Comparison of ENCODE assay signal across 8 mouse cellular contexts in the genomic region with DNA sequence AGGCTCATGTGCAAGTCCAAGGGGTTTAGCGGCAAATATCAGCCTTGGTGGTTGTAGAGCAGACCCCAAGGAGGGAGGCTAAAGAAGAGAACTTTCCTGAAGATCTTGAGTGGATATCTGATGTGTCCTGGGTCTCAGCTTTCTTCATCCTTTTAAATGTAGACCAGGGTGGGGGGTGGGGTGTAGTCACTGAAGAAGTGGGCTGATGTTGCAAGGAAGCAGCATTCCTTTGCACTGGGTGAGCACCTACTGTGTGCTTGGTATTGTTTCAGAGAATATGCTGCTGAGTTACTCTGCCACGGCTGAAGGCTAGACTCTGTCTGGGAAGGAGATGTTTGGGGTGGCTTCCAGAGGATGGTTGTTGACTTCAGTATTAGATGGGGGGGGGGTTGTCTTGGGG. TPM values are rescaled to one million over a fixed set of nuclear protein-coding genes. Genes with fewer than 3 reads are reported as not detected.
DNase-seq lines count a peak whose midpoint lies in the region; ATAC-seq and TF ChIP-seq lines count a peak whose summit lies in the region.

No protein-coding gene starts in this region.

- TF ChIP-seq CTCF in kidney, adult 2 months (conservative IDR thresholded peaks at IDR 0.05; ENCODE audit: insufficient read depth, insufficient read length, low read depth, low read length) = no peak
- no peak for TF ChIP-seq CTCF in bone marrow, adult 2 months (IDR thresholded peaks at IDR 0.05; ENCODE audit: control insufficient read depth, insufficient read depth, low read length)

- DNase-seq in kidney, adult 2 months = no peak
- DNase-seq in kidney, postnatal 25 days = no peak
- DNase-seq in midbrain, embryonic 14.5 days = no peak
- no peak for DNase-seq in embryo, embryonic 9.5 days (ENCODE audit: extremely low spot score)
- no peak for DNase-seq in adipocyte (ENCODE audit: low spot score)
- DNase-seq in layer of hippocampus, adult 9-11 months = no peak

- peak overlapping the region; percentile 59 for H3K4me3 ChIP-seq in kidney, adult 2 months (ENCODE audit: insufficient read depth, low read depth, low read length)
- peak overlapping the region; percentile 67 for H3K4me3 ChIP-seq in bone marrow, adult 2 months (replicated peaks; ENCODE audit: control insufficient read depth, low read depth, low read length)
- peak overlapping the region; percentile 35 for H3K4me3 ChIP-seq in hindbrain, embryonic 13.5 days
- peak overlapping the region; percentile 28 for H3K4me3 ChIP-seq in midbrain, embryonic 14.5 days (replicated peaks; ENCODE audit: low read depth, low read length)

- H3K9ac ChIP-seq in hindbrain, embryonic 13.5 days = no peak overlapping the region
- H3K9ac ChIP-seq in midbrain, embryonic 14.5 days (replicated peaks; ENCODE audit: low read length) = no peak overlapping the region

- H3K4me2 ChIP-seq in hindbrain, embryonic 13.5 days = peak overlapping the region; percentile 61
- peak overlapping the region; percentile 57 for H3K4me2 ChIP-seq in midbrain, embryonic 14.5 days (ENCODE audit: low read length)

- peak overlapping the region; percentile 82 for H3K27ac ChIP-seq in kidney, adult 2 months (ENCODE audit: insufficient read depth, low read depth, low read length)
- H3K27ac ChIP-seq in bone marrow, adult 2 months (ENCODE audit: control insufficient read depth, insufficient read depth, low read depth, low read length, poor library complexity) = peak overlapping the region; percentile 87
- H3K27ac ChIP-seq in hindbrain, embryonic 13.5 days = no peak overlapping the region; the same call in 1 of the 2 replicates
- H3K27ac ChIP-seq in midbrain, embryonic 14.5 days (replicated peaks; ENCODE audit: low read depth, low read length) = no peak overlapping the region

- H3K36me3 ChIP-seq in kidney, adult 2 months (ENCODE audit: control insufficient read depth, insufficient read depth, low read length) = no peaks in the 10 kb centered on the region
- H3K36me3 ChIP-seq in hindbrain, embryonic 13.5 days = no peaks in the 10 kb centered on the region
- H3K36me3 ChIP-seq in midbrain, embryonic 14.5 days (ENCODE audit: control insufficient read depth, insufficient read depth, low read length) = no peaks in the 10 kb centered on the region

- ATAC-seq in hindbrain, embryonic 13.5 days (ENCODE audit: low FRiP score) = no peak
- ATAC-seq in midbrain, embryonic 14.5 days (ENCODE audit: low FRiP score, low TSS enrichment) = no peak

- TF ChIP-seq POLR2A in kidney, adult 2 months (IDR thresholded peaks at IDR 0.05; ENCODE audit: low read depth, low read length) = no peak
- no peak for TF ChIP-seq POLR2A in bone marrow, adult 2 months (IDR thresholded peaks at IDR 0.05; ENCODE audit: borderline replicate concordance, control insufficient read depth, low read depth, low read length)

- no peaks in the 10 kb centered on the region for H3K9me3 ChIP-seq in hindbrain, embryonic 13.5 days
- H3K9me3 ChIP-seq in midbrain, embryonic 14.5 days (ENCODE audit: control insufficient read depth, low read length) = no peaks in the 10 kb centered on the region

- peaks cover 13% of the 10 kb centered on the region; the same call in 1 of the 2 replicates for H3K4me1 ChIP-seq in kidney, adult 2 months (ENCODE audit: control insufficient read depth, insufficient read depth, low read length)
- peaks cover 17% of the 10 kb centered on the region for H3K4me1 ChIP-seq in bone marrow, adult 2 months (ENCODE audit: control insufficient read depth, insufficient read depth, low read length)
- peaks cover 22% of the 10 kb centered on the region for H3K4me1 ChIP-seq in hindbrain, embryonic 13.5 days (replicated peaks)
- peaks cover 10% of the 10 kb centered on the region for H3K4me1 ChIP-seq in midbrain, embryonic 14.5 days (ENCODE audit: control insufficient read depth, insufficient read depth, low read length)

- H3K27me3 ChIP-seq in kidney, adult 2 months (replicated peaks; ENCODE audit: control insufficient read depth, insufficient read depth, low read length) = no peaks in the 10 kb centered on the region
- H3K27me3 ChIP-seq in hindbrain, embryonic 13.5 days = no peaks in the 10 kb centered on the region
- H3K27me3 ChIP-seq in midbrain, embryonic 14.5 days (ENCODE audit: control insufficient read depth, insufficient read depth, low read length) = no peaks in the 10 kb centered on the region

- WGBS in kidney, adult 2 months = 57% methylated on average over 2 of the region's 2 CpGs
- WGBS in bone marrow, adult 2 months = 7% methylated on average over 2 of the region's 2 CpGs
- 58% methylated on average over 2 of the region's 2 CpGs for WGBS in hindbrain, embryonic 13.5 days
- WGBS in midbrain, embryonic 14.5 days = 63% methylated on average over 2 of the region's 2 CpGs

RNA-seq across cellular contexts. Expression of a gene that starts 0.7 kb away (rescaled TPM):
- polyA plus RNA-seq in kidney, adult 2 months (2012; rRNA removed) = 148 and 152 TPM in 2 replicates
- polyA plus RNA-seq in bone marrow, adult 2 months (2011; ENCODE audit: insufficient read depth, insufficient read length, low replicate concordance, missing spikeins) = 356 and 417 TPM in 2 replicates
- 74.3 and 75.2 TPM in 2 replicates for polyA plus RNA-seq in hindbrain, embryonic 13.5 days (2015; fragmentation: Nextera tagmentation; extraction: Ambion mirVana)
- polyA plus RNA-seq in midbrain, embryonic 14.5 days (2014; fragmentation: Nextera tagmentation; extraction: Ambion mirVana) = 56.4 and 67.3 TPM in 2 replicates

RNA-seq across cellular contexts. Expression of a gene that starts 3.5 kb away (rescaled TPM):
- 22.9 and 23.7 TPM in 2 replicates for polyA plus RNA-seq in kidney, adult 2 months (2012; rRNA removed)
- 15.6 and 32.2 TPM in 2 replicates for polyA plus RNA-seq in bone marrow, adult 2 months (2011; ENCODE audit: insufficient read depth, insufficient read length, low replicate concordance, missing spikeins)
- polyA plus RNA-seq in hindbrain, embryonic 13.5 days (2015; fragmentation: Nextera tagmentation; extraction: Ambion mirVana) = 23.4 and 23.5 TPM in 2 replicates
- 17.4 and 19.2 TPM in 2 replicates for polyA plus RNA-seq in midbrain, embryonic 14.5 days (2014; fragmentation: Nextera tagmentation; extraction: Ambion mirVana)

Comparison
In these comparisons a context has a peak if more than half of its experiments do, and no peak if none do; other contexts are left out.
1. H3K27ac ChIP-seq: peak in kidney, adult 2 months (single experiment) and bone marrow, adult 2 months (single experiment); none in hindbrain, embryonic 13.5 days (single experiment) and midbrain, embryonic 14.5 days (single experiment).
2. Peak in every context shown above with its lines, with median percentiles within 50 percentile points of each other: H3K4me3 ChIP-seq.